Mouse (Mus musculus): ENCODE results near the gene Atf7ip. TPM values are rescaled to one million over a fixed set of nuclear protein-coding genes. Genes with fewer than 3 reads are reported as not detected.

The Atf7ip gene
- total RNA-seq, 2 experiments from 2014 or later = 103 to 122 TPM

- DNase-seq (ENCODE audit: low spot score in 2 of 2) = no peak
These were observed 127.8 kb downstream of the Atf7ip start for GRCm38 (mm10) chr6:136633719-136634118.

- DNase-seq (ENCODE audit: low spot score in 2 of 2) = no peak
These were observed 129.0 kb downstream of the Atf7ip start for GRCm38 (mm10) chr6:136634982-136635381.

GRCm38 (mm10) chr6:136644171-136644570, 138.2 kb downstream of the Atf7ip start:
- DNase-seq (ENCODE audit: low spot score in 2 of 2) = no peak

- DNase-seq (ENCODE audit: low spot score in 2 of 2) = no peak
These were observed 139.8 kb downstream of the Atf7ip start for GRCm38 (mm10) chr6:136645754-136646153.

GRCm38 (mm10) chr6:136646207-136646606, 140.2 kb downstream of the Atf7ip start:
- DNase-seq (ENCODE audit: low spot score in 2 of 2) = no peak

GRCm38 (mm10) chr6:136647455-136647861, 141.5 kb downstream of the Atf7ip start:
- no peak for DNase-seq (ENCODE audit: low spot score in 2 of 2)

GRCm38 (mm10) chr6:136650664-136651063, 144.7 kb downstream of the Atf7ip start:
- no peak for DNase-seq (ENCODE audit: low spot score in 2 of 2)

- no peak for DNase-seq (ENCODE audit: low spot score in 2 of 2)
These were observed 147.4 kb downstream of the Atf7ip start for GRCm38 (mm10) chr6:136653331-136653730.

- no peak for DNase-seq (ENCODE audit: low spot score in 2 of 2)
These were observed 148.5 kb downstream of the Atf7ip start for GRCm38 (mm10) chr6:136654470-136654869.

GRCm38 (mm10) chr6:136655786-136656185, 149.8 kb downstream of the Atf7ip start:
- no peak for DNase-seq (ENCODE audit: low spot score in 2 of 2)

- no peak for DNase-seq (ENCODE audit: low spot score in 2 of 2)
These were observed 152.3 kb downstream of the Atf7ip start for GRCm38 (mm10) chr6:136658303-136658702.

- DNase-seq (ENCODE audit: low spot score in 2 of 2) = no peak
These were observed 153.3 kb downstream of the Atf7ip start for GRCm38 (mm10) chr6:136659226-136659625.

Other genes with a start within 250 kb of the Atf7ip start
- not detected for gene Gm8994, start 178.6 kb upstream of the Atf7ip start, total RNA-seq (2021)
- gene E330021D16Rik, start 90.6 kb upstream of the Atf7ip start, total RNA-seq (2021) = not detected
- gene Plbd1, start 155.8 kb downstream of the Atf7ip start, total RNA-seq (2021) = under 1 TPM in 1 of 2 experiments, not detected in 1; 0.30 TPM

Data from layer of hippocampus, adult 18-20 months (tissue).